Mouse (Mus musculus) CD8-positive naive resting alpha-beta T cell, adult 2 months (primary cell): ENCODE measurements around the gene Eef2k.

ENCODE experiments used
- DNase-seq, 2 experiments: peaks; one replicate each; pipeline ENCODE4 v3.0.0; 2022; ENCODE audit warnings: low read depth in 2 of 2, low spot score in 2 of 2

The Eef2k gene

GRCm38 (mm10) chr7:120843852-120844435, 1.3 kb downstream of the Eef2k start:
- DNase-seq: no peak

GRCm38 (mm10) chr7:120844689-120845088, 2.1 kb downstream of the Eef2k start:
- no peak for DNase-seq

GRCm38 (mm10) chr7:120848831-120849512, 6.3 kb downstream of the Eef2k start:
- no peak for DNase-seq

GRCm38 (mm10) chr7:120850165-120850564, 7.5 kb downstream of the Eef2k start:
- DNase-seq: no peak

GRCm38 (mm10) chr7:120859854-120860253, 17.2 kb downstream of the Eef2k start:
- no peak for DNase-seq

- DNase-seq: no peak
These were observed 18.3 kb downstream of the Eef2k start for GRCm38 (mm10) chr7:120860799-120861487.

- DNase-seq: no peak
These were observed 18.9 kb downstream of the Eef2k start for GRCm38 (mm10) chr7:120861488-120862047.

- no peak for DNase-seq
These were observed 19.6 kb downstream of the Eef2k start for GRCm38 (mm10) chr7:120862196-120862595.

GRCm38 (mm10) chr7:120862626-120863025, 20.0 kb downstream of the Eef2k start:
- DNase-seq: no peak

- DNase-seq: no peak
These were observed 20.8 kb downstream of the Eef2k start for GRCm38 (mm10) chr7:120863476-120863875.

- no peak for DNase-seq
These were observed 22.5 kb downstream of the Eef2k start for GRCm38 (mm10) chr7:120865100-120865499.

GRCm38 (mm10) chr7:120865832-120866231, 23.2 kb downstream of the Eef2k start:
- no peak for DNase-seq

GRCm38 (mm10) chr7:120866684-120867083, 24.1 kb downstream of the Eef2k start:
- DNase-seq: no peak

GRCm38 (mm10) chr7:120867720-120868119, 25.1 kb downstream of the Eef2k start:
- DNase-seq: no peak

GRCm38 (mm10) chr7:120869883-120870282, 27.3 kb downstream of the Eef2k start:
- no peak for DNase-seq

- DNase-seq: no peak
These were observed 27.9 kb downstream of the Eef2k start for GRCm38 (mm10) chr7:120870431-120871008.

- DNase-seq: no peak
These were observed 30.5 kb downstream of the Eef2k start for GRCm38 (mm10) chr7:120873083-120873482.

GRCm38 (mm10) chr7:120874021-120874420, 31.4 kb downstream of the Eef2k start:
- DNase-seq: no peak

- DNase-seq: no peak
These were observed 32.3 kb downstream of the Eef2k start for GRCm38 (mm10) chr7:120874764-120875539.

- DNase-seq: no peak
These were observed 33.1 kb downstream of the Eef2k start for GRCm38 (mm10) chr7:120875540-120876388.
